Mouse (Mus musculus) spleen, postnatal 14 days (tissue): ENCODE data around the gene Gm1140.
"Not testable (repeated sequence)": the region's sequence is repeated elsewhere in the genome, so short reads cannot be mapped to it uniquely, and the experiment has no call there.

Source experiments
- DNase-seq, 2 experiments: peaks; one replicate each; pipeline ENCODE4 v3.0.0; 2021 to 2022; ENCODE audit warnings: low spot score in 2 of 2

The Gm1140 gene

DNA sequence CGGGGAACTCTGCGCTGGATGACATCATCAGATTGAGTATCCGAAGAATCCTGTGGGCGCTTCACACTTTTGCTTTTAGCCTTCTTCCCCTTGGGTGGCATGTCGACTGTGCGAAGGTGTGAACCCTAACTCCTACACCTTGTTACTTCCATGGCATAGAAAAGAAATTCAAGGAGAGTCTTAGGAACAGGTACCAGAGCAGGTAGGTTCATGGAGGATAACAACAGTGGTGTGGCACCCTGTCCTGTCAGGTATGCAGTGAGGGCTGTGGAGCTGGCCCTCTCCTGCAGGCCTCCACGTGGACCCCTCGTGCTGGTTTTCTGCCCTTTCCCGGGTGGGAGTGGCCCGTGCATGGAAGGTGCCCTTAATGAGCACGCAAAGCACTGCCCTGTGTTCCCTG is at the start of gene Gm1140:
Gene Gm1140 (minus strand): TSS at position 101 of the 400 bp plus-strand sequence.
- not testable (repeated sequence) for DNase-seq

DNA sequence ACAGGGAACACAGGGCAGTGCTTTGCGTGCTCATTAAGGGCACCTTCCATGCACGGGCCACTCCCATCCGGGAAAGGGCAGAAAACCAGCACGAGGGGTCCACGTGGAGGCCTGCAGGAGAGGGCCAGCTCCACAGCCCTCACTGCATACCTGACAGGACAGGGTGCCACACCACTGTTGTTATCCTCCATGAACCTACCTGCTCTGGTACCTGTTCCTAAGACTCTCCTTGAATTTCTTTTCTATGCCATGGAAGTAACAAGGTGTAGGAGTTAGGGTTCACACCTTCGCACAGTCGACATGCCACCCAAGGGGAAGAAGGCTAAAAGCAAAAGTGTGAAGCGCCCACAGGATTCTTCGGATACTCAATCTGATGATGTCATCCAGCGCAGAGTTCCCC is 2.0 kb upstream of the Gm1140 start, which contains the start of gene Gm14692:
Gene Gm14692 (plus strand): TSS at position 301 of the 400 bp plus-strand sequence.
- DNase-seq = not testable (repeated sequence)
